9 mouse cellular contexts compared by ENCODE assay signal in the genomic region with DNA sequence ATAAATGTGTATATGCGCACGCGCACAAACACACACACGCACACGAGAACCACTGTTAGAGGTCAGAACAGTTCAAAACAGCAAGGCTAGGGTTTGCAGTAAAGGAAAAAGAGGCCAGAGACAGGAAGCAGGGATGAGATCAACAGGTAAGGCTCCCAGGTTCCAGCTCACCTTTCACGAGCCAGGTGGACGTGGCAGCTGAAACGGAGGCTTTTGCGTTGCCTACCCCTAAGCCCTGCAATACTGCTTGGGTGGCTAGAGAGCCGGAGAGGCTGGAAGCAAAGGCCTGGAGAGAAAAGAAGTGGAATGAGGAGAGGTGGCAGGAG. TPM values are rescaled to one million over a fixed set of nuclear protein-coding genes. Genes with fewer than 3 reads are reported as not detected.
DNase-seq lines count a peak whose midpoint lies in the region; ATAC-seq and TF ChIP-seq lines count a peak whose summit lies in the region.
"Had no signal": no experiment of that assay in that cellular context is flagged by ENCODE, and none has a peak within 500 bp of the region (broad histone marks: within the 10 kb centered on the region; RNA-seq: fewer than 3 reads in every experiment).

No protein-coding gene starts in this region.

- ATAC-seq in heart, embryonic 15.5 days (replicated peaks; ENCODE audit: insufficient number of reproducible peaks, insufficient read depth, low FRiP score, low read depth): no peak; the same call in 1 of the 2 replicates
- no peak for ATAC-seq in G1E (ENCODE audit: extremely low read depth, insufficient number of reproducible peaks, low FRiP score, poor library complexity, severe bottlenecking)
- no peak for ATAC-seq in hindbrain, embryonic 11.5 days (ENCODE audit: low FRiP score)
- ATAC-seq in megakaryocyte-erythroid progenitor cell, adult 5-6 weeks (replicated peaks; ENCODE audit: low FRiP score, low TSS enrichment, poor library complexity, severe bottlenecking): peak; percentile 32; the same call in 1 of the 2 replicates

- 34% methylated on average over 10 of the region's 10 CpGs for WGBS in heart, embryonic 15.5 days
- WGBS in hindbrain, embryonic 11.5 days: 41% methylated on average over 10 of the region's 10 CpGs

- TF ChIP-seq CTCF in G1E (IDR thresholded peaks at IDR 0.05; ENCODE audit: low read depth, low read length): no peak

- H3K4me1 ChIP-seq in heart, embryonic 15.5 days (replicated peaks): peaks cover 19% of the 10 kb centered on the region; the same call in 1 of the 2 replicates
- peaks cover 67% of the 10 kb centered on the region for H3K4me1 ChIP-seq in G1E (ENCODE audit: insufficient read depth, low read depth, low read length)
- H3K4me1 ChIP-seq in hindbrain, embryonic 11.5 days (replicated peaks; ENCODE audit: control insufficient read depth, insufficient read depth, low read length): no peaks in the 10 kb centered on the region; the same call in 1 of the 2 replicates

- H3K36me3 ChIP-seq in heart, embryonic 15.5 days: no peaks in the 10 kb centered on the region
- H3K36me3 ChIP-seq in G1E (replicated peaks): peaks cover 39% of the 10 kb centered on the region
- no peaks in the 10 kb centered on the region for H3K36me3 ChIP-seq in hindbrain, embryonic 11.5 days (ENCODE audit: control insufficient read depth, insufficient read depth, low read length)

- no peaks in the 10 kb centered on the region for H3K9me3 ChIP-seq in heart, embryonic 15.5 days (replicated peaks)
- H3K9me3 ChIP-seq in G1E (replicated peaks): no peaks in the 10 kb centered on the region
- H3K9me3 ChIP-seq in hindbrain, embryonic 11.5 days (ENCODE audit: control insufficient read depth, low read length): no peaks in the 10 kb centered on the region

- peak overlapping the region; percentile 80; the same call in 1 of the 2 replicates for H3K27ac ChIP-seq in heart, embryonic 15.5 days
- H3K27ac ChIP-seq in hindbrain, embryonic 11.5 days (ENCODE audit: low read depth, low read length): no peak overlapping the region

- peak overlapping the region; percentile 95 for H3K9ac ChIP-seq in heart, embryonic 15.5 days
- peak overlapping the region; percentile 92 for H3K9ac ChIP-seq in hindbrain, embryonic 11.5 days (ENCODE audit: low read depth, low read length)

- intact Hi-C loops in heart, postnatal 10 days (cut with DNase I): loop anchor here (5.0 kb wide), 1 partner anchor 50 kb away; the partner anchor contains the start of gene Tgfb1i1

- DNase-seq in heart, postnatal 10 days: no peak
- peak; percentile 21 for DNase-seq in G1E (ENCODE audit: low spot score)
- DNase-seq in hindbrain, embryonic 11.5 days (ENCODE audit: low spot score): peak; percentile 34
- DNase-seq in urinary bladder, adult 18-20 months (ENCODE audit: low spot score in 2 of 2): no peak
- DNase-seq in layer of hippocampus, adult 11-12 months (ENCODE audit: low spot score): no peak
- no peak for DNase-seq in lung, postnatal 36 days

- peak overlapping the region; percentile 98 for H3K4me3 ChIP-seq in heart, embryonic 15.5 days
- H3K4me3 ChIP-seq in G1E (ENCODE audit: low read depth, low read length): peak overlapping the region; percentile 93
- H3K4me3 ChIP-seq in hindbrain, embryonic 11.5 days (ENCODE audit: low read depth, low read length): peak overlapping the region; percentile 83

- no peaks in the 10 kb centered on the region for H3K27me3 ChIP-seq in heart, embryonic 15.5 days
- H3K27me3 ChIP-seq in G1E (ENCODE audit: insufficient read depth, low read length): no peaks in the 10 kb centered on the region
- H3K27me3 ChIP-seq in hindbrain, embryonic 11.5 days (ENCODE audit: control insufficient read depth, insufficient read depth, low read length): no peaks in the 10 kb centered on the region
- H3K27me3 ChIP-seq: Patski had no signal

- H3K4me2 ChIP-seq in heart, embryonic 15.5 days: peak overlapping the region; percentile 94
- H3K4me2 ChIP-seq in hindbrain, embryonic 11.5 days (replicated peaks; ENCODE audit: low read depth, low read length): peak overlapping the region; percentile 55

RNA-seq across cellular contexts. Expression of gene BC017158, which starts 0.7 kb away (rescaled TPM):
- 12.6 and 18.1 TPM in 2 replicates for polyA plus RNA-seq in heart, embryonic 15.5 days (2015; fragmentation: Nextera tagmentation; extraction: Ambion mirVana)
- total RNA-seq in heart, postnatal 10 days (2021): 10 to 100 TPM; 10.3 to 10.8 TPM
- 89.4 and 93.4 TPM in 2 replicates for total RNA-seq in G1E (2014; fragmentation: Nextera tagmentation)
- total RNA-seq in G1E (2017): 26.8 and 35.3 TPM in 2 replicates
- 31.7 and 33.5 TPM in 2 replicates for polyA plus RNA-seq in G1E (2012)
- polyA plus RNA-seq in hindbrain, embryonic 11.5 days (2014; fragmentation: Nextera tagmentation; extraction: Ambion mirVana): 18.3 and 22.0 TPM in 2 replicates
- 82.5 and 95.0 TPM in 2 replicates for total RNA-seq in megakaryocyte-erythroid progenitor cell, adult 5-6 weeks (2014; fragmentation: Nextera tagmentation)
- 30.8 and 50.8 TPM in 2 replicates for total RNA-seq in megakaryocyte-erythroid progenitor cell, adult 5-6 weeks (2017)

RNA-seq across cellular contexts. Expression of gene Slc5a2, which starts 31.8 kb away (rescaled TPM):
- not detected in 2 replicates for polyA plus RNA-seq in heart, embryonic 15.5 days (2015; fragmentation: Nextera tagmentation; extraction: Ambion mirVana)
- not detected for total RNA-seq in heart, postnatal 10 days (2021)
- total RNA-seq in G1E (2014; fragmentation: Nextera tagmentation) (not detected in 2 replicates), G1E (2017) (0.55 TPM in 1 of 2 replicates, not detected in the other)
- 0.05 TPM in 1 of 2 replicates, not detected in the other for polyA plus RNA-seq in G1E (2012)
- polyA plus RNA-seq in hindbrain, embryonic 11.5 days (2014; fragmentation: Nextera tagmentation; extraction: Ambion mirVana): 0.25 TPM in 1 of 2 replicates, not detected in the other
- 0.81 and 1.1 TPM in 2 replicates for total RNA-seq in megakaryocyte-erythroid progenitor cell, adult 5-6 weeks (2014; fragmentation: Nextera tagmentation)
- total RNA-seq in megakaryocyte-erythroid progenitor cell, adult 5-6 weeks (2017): 0.65 and 1.5 TPM in 2 replicates

RNA-seq across cellular contexts. Expression of gene Tgfb1i1, which starts 50.6 kb away (rescaled TPM):
- 160 and 174 TPM in 2 replicates for polyA plus RNA-seq in heart, embryonic 15.5 days (2015; fragmentation: Nextera tagmentation; extraction: Ambion mirVana)
- 10 to 100 TPM; 52.1 to 57.0 TPM for total RNA-seq in heart, postnatal 10 days (2021)
- total RNA-seq in G1E (2014; fragmentation: Nextera tagmentation) (0.34 TPM in 1 of 2 replicates, not detected in the other), G1E (2017) (0.11 TPM in 1 of 2 replicates, not detected in the other)
- 0.05 TPM in 1 of 2 replicates, not detected in the other for polyA plus RNA-seq in G1E (2012)
- polyA plus RNA-seq in hindbrain, embryonic 11.5 days (2014; fragmentation: Nextera tagmentation; extraction: Ambion mirVana): 33.0 and 40.9 TPM in 2 replicates
- 2.2 TPM in 1 of 2 replicates, not detected in the other for total RNA-seq in megakaryocyte-erythroid progenitor cell, adult 5-6 weeks (2014; fragmentation: Nextera tagmentation)
- total RNA-seq in megakaryocyte-erythroid progenitor cell, adult 5-6 weeks (2017): 0.27 and 1.3 TPM in 2 replicates

RNA-seq across cellular contexts. Expression of gene 9130023H24Rik, which starts 59.4 kb away (rescaled TPM):
- 5.8 and 6.1 TPM in 2 replicates for polyA plus RNA-seq in heart, embryonic 15.5 days (2015; fragmentation: Nextera tagmentation; extraction: Ambion mirVana)
- 1 to 10 TPM; 4.5 to 5.4 TPM for total RNA-seq in heart, postnatal 10 days (2021)
- total RNA-seq in G1E (2014; fragmentation: Nextera tagmentation) (3.8 and 5.5 TPM in 2 replicates), G1E (2017) (5.5 and 6.1 TPM in 2 replicates)
- 0.72 and 0.73 TPM in 2 replicates for polyA plus RNA-seq in G1E (2012)
- polyA plus RNA-seq in hindbrain, embryonic 11.5 days (2014; fragmentation: Nextera tagmentation; extraction: Ambion mirVana): 12.3 and 13.3 TPM in 2 replicates
- 2.1 and 3.8 TPM in 2 replicates for total RNA-seq in megakaryocyte-erythroid progenitor cell, adult 5-6 weeks (2014; fragmentation: Nextera tagmentation)
- total RNA-seq in megakaryocyte-erythroid progenitor cell, adult 5-6 weeks (2017): 2.2 and 4.8 TPM in 2 replicates

Comparison
In these comparisons a context has a peak if more than half of its experiments do, and no peak if none do; other contexts are left out.
1. DNase-seq: peak in G1E (single experiment) and hindbrain, embryonic 11.5 days (single experiment); none in heart, postnatal 10 days (0 of 2), urinary bladder, adult 18-20 months (0 of 2), layer of hippocampus, adult 11-12 months (single experiment) and lung, postnatal 36 days (single experiment).
2. RNA of gene Tgfb1i1, which starts 50.6 kb away (total RNA-seq): 52.1 to 57.0 TPM in heart, postnatal 10 days; 0.27 to 2.2 TPM in megakaryocyte-erythroid progenitor cell, adult 5-6 weeks and 0.11 to 0.34 TPM in G1E; every median in the first group is over 10 times any median in the second.
3. Peak in every context shown above with its lines, with median percentiles within 50 percentile points of each other: H3K4me3 ChIP-seq.